Mouse (Mus musculus): ENCODE data around the gene Fam20b.

DNA sequence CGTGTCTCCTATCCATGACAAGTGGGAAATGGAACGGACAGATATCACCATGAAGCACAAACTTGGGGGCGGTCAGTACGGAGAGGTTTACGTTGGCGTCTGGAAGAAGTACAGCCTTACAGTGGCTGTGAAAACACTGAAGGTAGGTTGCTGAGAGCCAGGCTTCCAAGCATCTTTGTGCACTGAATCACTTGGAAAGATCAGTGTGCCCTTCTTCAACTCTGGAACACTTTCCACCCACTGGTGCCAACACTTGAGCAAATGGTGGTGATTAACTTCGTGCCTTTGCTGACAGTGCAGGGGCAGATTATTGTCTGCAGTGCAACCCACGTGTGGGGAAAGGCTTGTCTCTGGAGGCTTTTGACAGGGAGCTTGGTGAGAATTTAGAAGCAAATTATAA lies 88.9 kb downstream of the Fam20b start:
- TF ChIP-seq CTCF (IDR thresholded peaks at IDR 0.05; ENCODE audit: borderline replicate concordance, extremely low read depth, insufficient read depth, insufficient read length) (no peak), POLR2A (IDR thresholded peaks at IDR 0.05; ENCODE audit: borderline replicate concordance, extremely low read depth, insufficient read depth, insufficient read length, poor library complexity, severe bottlenecking) (no peak)
